Mouse (Mus musculus) stomach, embryonic 14.5 days (tissue): ENCODE results near the gene Ralb. TPM values are rescaled to one million over a fixed set of nuclear protein-coding genes. Genes with fewer than 3 reads are reported as not detected.

Experiments used
- ATAC-seq: fragments of 200-750 bp; cut with Nextera tagmentation; 2 replicates; pipeline ENCODE4 v1.8.0; 2017; ENCODE audit warnings: low read depth, moderate TSS enrichment; ENCODE audit not compliant: insufficient number of reproducible peaks, insufficient read depth, low FRiP score
- H3K27ac ChIP-seq: fragments of 300-500 bp; sonication (generic); 2 replicates; pipeline ENCODE4 v1.5.1; 2014; ENCODE audit warnings: mild to moderate bottlenecking, low read length, moderate library complexity, mixed read lengths
- H3K27me3 ChIP-seq: fragments of 300-500 bp; sonication (generic); 2 replicates; pipeline ENCODE4 v1.6.1; 2014; ENCODE audit warnings: low read length, control low read depth, mixed read lengths; ENCODE audit not compliant: control insufficient read depth, insufficient read depth
- H3K36me3 ChIP-seq: fragments of 300-500 bp; sonication (generic); 2 replicates; pipeline ENCODE4 v1.6.1; 2014; ENCODE audit warnings: mild to moderate bottlenecking, control low read depth, low read length, moderate library complexity, mixed read lengths; ENCODE audit not compliant: control insufficient read depth, insufficient read depth
- H3K4me1 ChIP-seq: fragments of 300-500 bp; sonication (generic); 2 replicates; pipeline ENCODE4 v1.6.1; 2014; ENCODE audit warnings: low read length, control low read depth, mixed read lengths; ENCODE audit not compliant: control insufficient read depth, insufficient read depth
- H3K4me2 ChIP-seq: fragments of 300-500 bp; sonication (generic); replicated peaks from 2 replicates; pipeline ENCODE4 v1.6.1; 2014; ENCODE audit warnings: low read depth, low read length, control low read depth
- H3K4me3 ChIP-seq: fragments of 300-500 bp; sonication (generic); 2 replicates; pipeline ENCODE4 v1.5.1; 2014; ENCODE audit warnings: low read depth, low read length, control low read depth
- H3K9ac ChIP-seq: fragments of 300-500 bp; sonication (generic); replicated peaks from 2 replicates; pipeline ENCODE4 v1.6.1; 2014; ENCODE audit warnings: low read depth, mild to moderate bottlenecking, control low read depth, low read length, moderate library complexity, mixed read lengths
- H3K9me3 ChIP-seq: fragments of 300-500 bp; sonication (generic); 2 replicates; pipeline ENCODE4 v1.6.1; 2016; ENCODE audit warnings: low read depth, low read length, control low read depth; ENCODE audit not compliant: control insufficient read depth
- WGBS: fragments of 180-500 bp; shearing (Covaris S2); extraction: QIAGEN DNeasy Blood & Tissue Kit; methylation state at CpG from one replicate; pipeline ENCODE4 v1.1.7; 2014; 5-methylcytosine and 5-hydroxymethylcytosine counted together
- polyA plus RNA-seq: library from polyadenylated mRNA; unstranded; fragments of >200 nt; fragmentation: Nextera tagmentation; extraction: Ambion mirVana; gene quantifications from 2 replicates; pipeline ENCODE4 v1.2.1, GENCODE M21; 2014

Gene Ralb
- polyA plus RNA-seq, 1 experiment from 2014 or later: 103 TPM

GRCm38 (mm10) chr1:119484457-119484856, 20.1 kb downstream of the Ralb start:
- no peak overlapping the region for H3K9ac ChIP-seq
- no peaks in the 10 kb centered on the region for H3K27me3 ChIP-seq
- H3K27ac ChIP-seq: no peak overlapping the region
- peaks cover 9% of the 10 kb centered on the region; the same call in 1 of the 2 replicates for H3K4me1 ChIP-seq
- no peak overlapping the region for H3K4me3 ChIP-seq
- peaks cover 11% of the 10 kb centered on the region for H3K36me3 ChIP-seq
- WGBS: 60% methylated on average over 3 of the region's 3 CpGs
- ATAC-seq: no peak
- no peak overlapping the region for H3K4me2 ChIP-seq
- H3K9me3 ChIP-seq: no peaks in the 10 kb centered on the region

- Histone ChIP-seq H3K9ac (no peak overlapping the region), H3K27me3 (no peaks in the 10 kb centered on the region), H3K4me1 (peaks cover 6% of the 10 kb centered on the region; the same call in 1 of the 2 replicates), H3K4me2 (no peak overlapping the region), H3K27ac (no peak overlapping the region), H3K4me3 (no peak overlapping the region), H3K36me3 (peaks cover 11% of the 10 kb centered on the region), H3K9me3 (no peaks in the 10 kb centered on the region)
- ATAC-seq: no peak
- WGBS: 61% methylated on average over 3 of the region's 3 CpGs
Measured at GRCm38 (mm10) chr1:119482891-119483290, 21.7 kb downstream of the Ralb start.

- no peak overlapping the region for H3K27ac ChIP-seq
- no peak for ATAC-seq
- WGBS: 91% methylated on average over 7 of the region's 7 CpGs
- H3K9ac ChIP-seq: no peak overlapping the region
- no peaks in the 10 kb centered on the region for H3K4me1 ChIP-seq
- H3K36me3 ChIP-seq: peaks cover 17% of the 10 kb centered on the region
- no peaks in the 10 kb centered on the region for H3K9me3 ChIP-seq
- H3K27me3 ChIP-seq: no peaks in the 10 kb centered on the region
- H3K4me2 ChIP-seq: no peak overlapping the region
- H3K4me3 ChIP-seq: no peak overlapping the region
Measured at GRCm38 (mm10) chr1:119481205-119481932, 23.2 kb downstream of the Ralb start.

- H3K36me3 ChIP-seq: peaks cover 20% of the 10 kb centered on the region
- no peaks in the 10 kb centered on the region for H3K27me3 ChIP-seq
- H3K9ac ChIP-seq: no peak overlapping the region
- H3K27ac ChIP-seq: no peak overlapping the region
- ATAC-seq: no peak
- H3K4me2 ChIP-seq: no peak overlapping the region
- H3K9me3 ChIP-seq: no peaks in the 10 kb centered on the region
- H3K4me3 ChIP-seq: no peak overlapping the region
- no peaks in the 10 kb centered on the region for H3K4me1 ChIP-seq
- WGBS: 93% methylated on average over 8 of the region's 8 CpGs
Measured at GRCm38 (mm10) chr1:119480678-119481077, 23.9 kb downstream of the Ralb start.

GRCm38 (mm10) chr1:119479641-119480040, 25.0 kb downstream of the Ralb start:
- Histone ChIP-seq H3K4me1 (no peaks in the 10 kb centered on the region), H3K9me3 (no peaks in the 10 kb centered on the region), H3K36me3 (peaks cover 27% of the 10 kb centered on the region), H3K4me2 (no peak overlapping the region), H3K27ac (no peak overlapping the region), H3K4me3 (no peak overlapping the region), H3K9ac (no peak overlapping the region), H3K27me3 (no peaks in the 10 kb centered on the region)
- no peak for ATAC-seq
- 78% methylated on average over 4 of the region's 4 CpGs for WGBS

- Histone ChIP-seq H3K27me3 (no peaks in the 10 kb centered on the region), H3K27ac (no peak overlapping the region), H3K4me2 (no peak overlapping the region), H3K36me3 (peaks cover 29% of the 10 kb centered on the region), H3K9me3 (no peaks in the 10 kb centered on the region), H3K4me3 (no peak overlapping the region), H3K4me1 (no peaks in the 10 kb centered on the region), H3K9ac (no peak overlapping the region)
- no peak for ATAC-seq
- WGBS: 80% methylated on average over 7 of the region's 7 CpGs
Measured at GRCm38 (mm10) chr1:119476905-119477353, 27.7 kb downstream of the Ralb start.

- ATAC-seq: no peak
- Histone ChIP-seq H3K4me1 (no peaks in the 10 kb centered on the region), H3K9ac (no peak overlapping the region), H3K36me3 (peaks cover 41% of the 10 kb centered on the region), H3K27me3 (no peaks in the 10 kb centered on the region), H3K27ac (no peak overlapping the region), H3K4me3 (no peak overlapping the region), H3K9me3 (no peaks in the 10 kb centered on the region), H3K4me2 (no peak overlapping the region)
- WGBS: 87% methylated on average over 7 of the region's 7 CpGs
Measured at GRCm38 (mm10) chr1:119474671-119475070, 29.9 kb downstream of the Ralb start.

GRCm38 (mm10) chr1:119472648-119473047, 31.9 kb downstream of the Ralb start:
- Histone ChIP-seq H3K27me3 (no peaks in the 10 kb centered on the region), H3K9me3 (no peaks in the 10 kb centered on the region), H3K4me1 (no peaks in the 10 kb centered on the region), H3K36me3 (peaks cover 41% of the 10 kb centered on the region), H3K9ac (no peak overlapping the region), H3K27ac (no peak overlapping the region), H3K4me3 (no peak overlapping the region), H3K4me2 (no peak overlapping the region)
- WGBS: 51% methylated on average over 11 of the region's 11 CpGs
- no peak for ATAC-seq
